ENCODE assay signal across 21 mouse cellular contexts in the genomic region with DNA sequence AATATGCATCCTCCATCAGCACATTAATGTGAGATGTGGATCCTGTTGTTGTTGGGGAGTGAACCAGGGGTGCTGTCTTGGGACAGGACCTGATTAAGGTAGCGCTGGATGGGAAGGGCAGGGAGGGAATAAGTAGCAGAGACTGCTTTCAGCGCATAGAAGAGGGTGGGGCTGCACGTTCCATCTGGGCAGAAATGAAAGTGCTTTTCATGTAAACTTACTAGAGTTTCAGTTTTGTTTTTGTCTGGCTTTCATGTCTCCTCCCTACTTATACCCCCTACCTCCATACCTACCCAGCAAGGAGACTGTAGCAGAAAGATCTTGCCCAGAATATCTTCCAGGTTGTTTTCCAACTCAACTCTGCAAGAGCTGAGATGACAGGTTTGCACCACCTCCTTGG. TPM values are rescaled to one million over a fixed set of nuclear protein-coding genes. Genes with fewer than 3 reads are reported as not detected.
DNase-seq lines count a peak whose midpoint lies in the region; ATAC-seq and TF ChIP-seq lines count a peak whose summit lies in the region.
"Had no signal": no experiment of that assay in that cellular context is flagged by ENCODE, and none has a peak within 500 bp of the region (broad histone marks: within the 10 kb centered on the region; RNA-seq: fewer than 3 reads in every experiment).

No protein-coding gene starts in this region.

- H3K9ac ChIP-seq in CH12.LX (ENCODE audit: insufficient read depth, low read depth), result no peak overlapping the region
- no peak overlapping the region for H3K9ac ChIP-seq in hindbrain, embryonic 11.5 days (ENCODE audit: low read depth, low read length)
- H3K9ac ChIP-seq: forebrain, postnatal 0 days; limb, embryonic 15.5 days; lung, embryonic 14.5 days; midbrain, embryonic 12.5 days had no signal

- dilution Hi-C loops in CH12.LX (cut with MboI; ENCODE audit: extremely low pct_ligation_motif_present, extremely low pct_unique_long_range_greater_than_20kb, low sequenced_read_pairs), result no loop called here

- peak; percentile 62 for TF ChIP-seq EP300 in CH12.LX (IDR thresholded peaks at IDR 0.05; ENCODE audit: low read length)

- H3K27me3 ChIP-seq in spleen, adult 2 months (ENCODE audit: control insufficient read depth, insufficient read depth, low read length), result no peaks in the 10 kb centered on the region
- H3K27me3 ChIP-seq in CH12.LX (replicated peaks), result peaks cover 12% of the 10 kb centered on the region
- H3K27me3 ChIP-seq in hindbrain, embryonic 11.5 days (ENCODE audit: control insufficient read depth, insufficient read depth, low read length), result no peaks in the 10 kb centered on the region
- H3K27me3 ChIP-seq: limb, embryonic 15.5 days; midbrain, embryonic 12.5 days had no signal

- H3K79me2 ChIP-seq in CH12.LX (replicated peaks; ENCODE audit: control insufficient read depth, extremely low read depth, insufficient read depth, poor library complexity, severe bottlenecking), result no peaks in the 10 kb centered on the region

- ATAC-seq in inflammation-experienced regulatory T-cells, adult 6 months, result peak; percentile 84
- peak; percentile 59 for ATAC-seq in neutrophil, adult 5-6 weeks (ENCODE audit: extremely low read depth, insufficient number of reproducible peaks, low FRiP score, poor library complexity, severe bottlenecking)
- no peak for ATAC-seq in hindbrain, embryonic 11.5 days (ENCODE audit: low FRiP score)
- ATAC-seq: forebrain, postnatal 0 days; hindbrain, postnatal 0 days; Patski had no signal

- peaks cover 13% of the 10 kb centered on the region; the same call in 1 of the 2 replicates for H3K4me1 ChIP-seq in spleen, adult 2 months (ENCODE audit: control insufficient read depth, insufficient read depth, insufficient read length)
- H3K4me1 ChIP-seq in CH12.LX (ENCODE audit: control insufficient read depth in 1 of 2, insufficient read depth in 2 of 2), result peaks cover 20 to 37% of the 10 kb centered on the region in 2 experiments
- no peaks in the 10 kb centered on the region for H3K4me1 ChIP-seq in hindbrain, embryonic 11.5 days (replicated peaks; ENCODE audit: control insufficient read depth, insufficient read depth, low read length)
- H3K4me1 ChIP-seq: heart, embryonic 10.5 days; limb, embryonic 15.5 days; midbrain, embryonic 12.5 days had no signal

- no peak for TF ChIP-seq CTCF in spleen, adult 2 months (IDR thresholded peaks at IDR 0.05; ENCODE audit: extremely low read depth, insufficient read depth, insufficient read length, insufficient replicate concordance)
- no peak for TF ChIP-seq CTCF in CH12.LX (conservative IDR thresholded peaks at IDR 0.05 in 1 of 2, IDR thresholded peaks at IDR 0.05 in 1 of 2; ENCODE audit: low read depth in 2 of 2, low read length in 2 of 2)

- in situ Hi-C loops in CH12.LX (cut with MboI; ENCODE audit: low pct_ligation_motif_present, low pct_unique_long_range_greater_than_20kb, low sequenced_read_pairs), result loop anchor here (25.0 kb wide), 1 partner anchor 94 kb away; no protein-coding TSS in a partner anchor

- no peaks in the 10 kb centered on the region for H3K9me3 ChIP-seq in CH12.LX (replicated peaks; ENCODE audit: low read length)
- no peaks in the 10 kb centered on the region for H3K9me3 ChIP-seq in hindbrain, embryonic 11.5 days (ENCODE audit: control insufficient read depth, low read length)
- H3K9me3 ChIP-seq: heart, embryonic 10.5 days; limb, embryonic 15.5 days; midbrain, embryonic 12.5 days had no signal

- no peaks in the 10 kb centered on the region for H3K36me3 ChIP-seq in spleen, adult 2 months (ENCODE audit: control insufficient read depth, insufficient read depth, low read length)
- no peaks in the 10 kb centered on the region for H3K36me3 ChIP-seq in CH12.LX (replicated peaks in 1 of 2; ENCODE audit: control insufficient read depth in 1 of 2, insufficient read depth in 1 of 2, low read length in 1 of 2)
- H3K36me3 ChIP-seq in hindbrain, embryonic 11.5 days (ENCODE audit: control insufficient read depth, insufficient read depth, low read length), result no peaks in the 10 kb centered on the region
- H3K36me3 ChIP-seq: heart, embryonic 10.5 days; limb, embryonic 15.5 days; midbrain, embryonic 12.5 days had no signal

- H3K4me3 ChIP-seq in spleen, adult 2 months (ENCODE audit: extremely low read depth, insufficient read depth, insufficient read length), result peak overlapping the region; percentile 51
- H3K4me3 ChIP-seq in CH12.LX (replicated peaks in 1 of 3; ENCODE audit: low read depth in 2 of 3, low read length in 2 of 3, poor library complexity in 1 of 3), result peak overlapping the region in 1 of 3 experiments; percentile 14
- H3K4me3 ChIP-seq in hindbrain, embryonic 11.5 days (ENCODE audit: low read depth, low read length), result no peak overlapping the region
- H3K4me3 ChIP-seq: gastrocnemius, adult 2 months; heart, embryonic 10.5 days; left cerebral cortex, adult 2 months; limb, embryonic 15.5 days; midbrain, embryonic 12.5 days had no signal

- peak overlapping the region; percentile 81 for H3K4me2 ChIP-seq in CH12.LX (ENCODE audit: insufficient read depth, low read depth, poor library complexity, severe bottlenecking)
- no peak overlapping the region for H3K4me2 ChIP-seq in hindbrain, embryonic 11.5 days (replicated peaks; ENCODE audit: low read depth, low read length)
- H3K4me2 ChIP-seq: limb, embryonic 15.5 days; lung, embryonic 14.5 days; midbrain, embryonic 12.5 days had no signal

- H3K27ac ChIP-seq in spleen, adult 2 months (ENCODE audit: insufficient read depth, low read length), result peak overlapping the region; percentile 49
- H3K27ac ChIP-seq in CH12.LX (ENCODE audit: insufficient read depth, low read depth), result no peak overlapping the region
- no peak overlapping the region for H3K27ac ChIP-seq in hindbrain, embryonic 11.5 days (ENCODE audit: low read depth, low read length)
- H3K27ac ChIP-seq: gastrocnemius, adult 2 months; heart, embryonic 10.5 days; hindbrain, postnatal 0 days; kidney, postnatal 0 days; left cerebral cortex, adult 2 months; limb, embryonic 15.5 days; midbrain, embryonic 12.5 days had no signal

- WGBS in spleen, adult 2 months, result 21% methylated on average over 3 of the region's 3 CpGs
- WGBS in hindbrain, embryonic 11.5 days, result 53% methylated on average over 3 of the region's 3 CpGs

- DNase-seq in spleen, adult 2 months (ENCODE audit: low read depth in 1 of 2, low spot score in 2 of 2), result peak in 1 of 2 experiments; percentile 30
- DNase-seq in spleen, adult 12 weeks (ENCODE audit: low spot score), result no peak
- peak; percentile 44 for DNase-seq in CH12.LX (ENCODE audit: extremely low read depth)
- no peak for DNase-seq in hindbrain, embryonic 11.5 days (ENCODE audit: low spot score)
- no peak for DNase-seq in adrenal gland, postnatal 4 days (ENCODE audit: low spot score in 2 of 2)
- no peak for DNase-seq in cerebellum, adult 11 months
- DNase-seq: cerebellum, adult 18-20 months; forebrain, postnatal 0 days; gastrocnemius, adult 2 months; heart, postnatal 14 days; lung, embryonic 14.5 days had no signal

- no peak for TF ChIP-seq POLR2A in spleen, adult 2 months (IDR thresholded peaks at IDR 0.05; ENCODE audit: low read depth, low read length)
- no peak for TF ChIP-seq POLR2A in CH12.LX (IDR thresholded peaks at IDR 0.05; ENCODE audit: low read depth, low read length)

- TF ChIP-seq RAD21 in CH12.LX (IDR thresholded peaks at IDR 0.05; ENCODE audit: low read depth, low read length), result no peak

TF ChIP-seq in CH12.LX, 34 proteins besides CTCF, POLR2A, EP300 and RAD21 (continues in another document):
- peak; percentile 96 for TF ChIP-seq IRF4 (IDR thresholded peaks at IDR 0.05; ENCODE audit: low read depth, low read length)
- 0 out of 2 replicates have a peak, but pooled peaks have one; percentile 46 for TF ChIP-seq TBP (conservative IDR thresholded peaks at IDR 0.05; ENCODE audit: low read depth, low read length)
- TF ChIP-seq MXI1 (IDR thresholded peaks at IDR 0.05; ENCODE audit: low read depth, low read length), result peak; percentile 36; the same call in 1 of the 2 replicates
- TF ChIP-seq JUN (IDR thresholded peaks at IDR 0.05; ENCODE audit: insufficient read depth, low read depth, low read length), result no peak
- TF ChIP-seq POLR2AphosphoS2 (IDR thresholded peaks at IDR 0.05; ENCODE audit: low read depth, low read length), result no peak
- no peak for TF ChIP-seq HCFC1 (IDR thresholded peaks at IDR 0.05; ENCODE audit: low read depth, low read length)
- TF ChIP-seq ZC3H11A (IDR thresholded peaks at IDR 0.05; ENCODE audit: low read depth, low read length), result no peak
- no peak for TF ChIP-seq KAT2A (IDR thresholded peaks at IDR 0.05; ENCODE audit: insufficient replicate concordance, low read length)
- TF ChIP-seq CHD1 (IDR thresholded peaks at IDR 0.05; ENCODE audit: low read depth, low read length), result no peak
- TF ChIP-seq MYC (IDR thresholded peaks at IDR 0.05; ENCODE audit: low read depth, low read length), result peak; percentile 32; the same call in 1 of the 2 replicates

RNA-seq across cellular contexts. Expression of a gene that starts 1.4 kb away (rescaled TPM):
- polyA plus RNA-seq in spleen, adult 2 months (2012; rRNA removed), result 11.2 and 12.1 TPM in 2 replicates
- total RNA-seq in CH12.LX (2012; rRNA removed) (not detected in 2 replicates), CH12.LX (2014; rRNA removed) (not detected in 2 replicates)
- not detected in 2 replicates for polyA plus RNA-seq in CH12.LX (2012; ENCODE audit: insufficient read length, low read depth)
- polyA plus RNA-seq in inflammation-experienced regulatory T-cells, adult 6 months (2017; shearing (Covaris generic)), result 100 to 1,000 TPM; 143 to 239 (median 228) TPM
- total RNA-seq in neutrophil, adult 5-6 weeks (2017), result 691 and 728 TPM in 2 replicates
- polyA plus RNA-seq in hindbrain, embryonic 11.5 days (2014; fragmentation: Nextera tagmentation; extraction: Ambion mirVana), result not detected in 2 replicates
- total RNA-seq in adrenal gland, postnatal 4 days (2021), result under 1 TPM; 0.25 to 0.54 TPM
- total RNA-seq: gastrocnemius, adult 2 months; hindbrain, postnatal 0 days; layer of hippocampus, adult 8-10 months; left cerebral cortex, adult 2 months had no signal
- polyA plus RNA-seq: heart, embryonic 10.5 days; midbrain, embryonic 12.5 days; Patski had no signal

RNA-seq across cellular contexts. Expression of a gene that starts 53.1 kb away (rescaled TPM):
- 28.7 and 31.8 TPM in 2 replicates for polyA plus RNA-seq in spleen, adult 2 months (2012; rRNA removed)
- total RNA-seq in CH12.LX (2012; rRNA removed) (209 and 215 TPM in 2 replicates), CH12.LX (2014; rRNA removed) (211 and 241 TPM in 2 replicates)
- 112 TPM in 2 replicates for polyA plus RNA-seq in CH12.LX (2012; ENCODE audit: insufficient read length, low read depth)
- 100 to 1,000 TPM; 817 to 952 (median 818) TPM for polyA plus RNA-seq in inflammation-experienced regulatory T-cells, adult 6 months (2017; shearing (Covaris generic))
- total RNA-seq in neutrophil, adult 5-6 weeks (2017), result 1,322 and 1,334 TPM in 2 replicates
- 1.5 and 1.6 TPM in 2 replicates for polyA plus RNA-seq in hindbrain, embryonic 11.5 days (2014; fragmentation: Nextera tagmentation; extraction: Ambion mirVana)
- 1 to 10 TPM; 5.2 to 5.3 TPM for total RNA-seq in adrenal gland, postnatal 4 days (2021)

RNA-seq across cellular contexts. Expression of a gene that starts 56.9 kb away (rescaled TPM):
- polyA plus RNA-seq in spleen, adult 2 months (2012; rRNA removed), result 0.86 and 1.0 TPM in 2 replicates
- total RNA-seq in CH12.LX (2012; rRNA removed), result 0.04 TPM in 1 of 2 replicates, not detected in the other
- not detected in 2 replicates for total RNA-seq in CH12.LX (2014; rRNA removed)
- 0.07 TPM in 1 of 2 replicates, not detected in the other for polyA plus RNA-seq in CH12.LX (2012; ENCODE audit: insufficient read length, low read depth)
- polyA plus RNA-seq in inflammation-experienced regulatory T-cells, adult 6 months (2017; shearing (Covaris generic)), result under 1 TPM; 0.24 to 0.35 (median 0.26) TPM
- total RNA-seq in neutrophil, adult 5-6 weeks (2017), result 903 and 944 TPM in 2 replicates
- polyA plus RNA-seq in hindbrain, embryonic 11.5 days (2014; fragmentation: Nextera tagmentation; extraction: Ambion mirVana), result not detected in 2 replicates
- total RNA-seq in adrenal gland, postnatal 4 days (2021), result under 1 TPM; 0.31 to 0.59 TPM
- polyA plus RNA-seq: heart, embryonic 10.5 days; lung, embryonic 14.5 days; midbrain, embryonic 12.5 days had no signal

Comparison
In these comparisons a context has a peak if more than half of its experiments do, and no peak if none do; other contexts are left out.
1. RNA of a gene that starts 1.4 kb away (polyA plus RNA-seq): 143 to 239 TPM in inflammation-experienced regulatory T-cells, adult 6 months; 11.2 to 12.1 TPM in spleen, adult 2 months, not detected in CH12.LX and not detected in hindbrain, embryonic 11.5 days; every median in the first group is over 10 times any median in the second.
2. RNA of a gene that starts 53.1 kb away (polyA plus RNA-seq): 817 to 952 TPM in inflammation-experienced regulatory T-cells, adult 6 months, 112 TPM in CH12.LX and 28.7 to 31.8 TPM in spleen, adult 2 months; 1.5 to 1.6 TPM in hindbrain, embryonic 11.5 days; every median in the first group is over 10 times any median in the second.